Mouse (Mus musculus): Measurements from ENCODE around the gene Opcml.

- TF ChIP-seq CTCF (conservative IDR thresholded peaks at IDR 0.05; ENCODE audit: low read length) (no peak), NANOG (IDR thresholded peaks at IDR 0.05; ENCODE audit: borderline replicate concordance, low read length) (no peak), POU5F1 (IDR thresholded peaks at IDR 0.05; ENCODE audit: borderline replicate concordance, low read length) (no peak)
Measured at GRCm38 (mm10) chr9:27982576-27982975, 192.0 kb downstream of the Opcml start.
